Mouse (Mus musculus) hindbrain, embryonic 13.5 days (tissue): ENCODE measurements around the gene Rhox9. TPM values are rescaled to one million over a fixed set of nuclear protein-coding genes. Genes with fewer than 3 reads are reported as not detected.
"Not testable (repeated sequence)": the region's sequence is repeated elsewhere in the genome, so short reads cannot be mapped to it uniquely, and the experiment has no call there.

Experiments used
- ATAC-seq: fragments of 200-750 bp; cut with Nextera tagmentation; 2 replicates; pipeline ENCODE4 v1.8.0; 2017; ENCODE audit warnings: moderate TSS enrichment; ENCODE audit not compliant: low FRiP score
- H3K27ac ChIP-seq: fragments of 300-500 bp; sonication (generic); 2 replicates; pipeline ENCODE4 v1.5.1; 2015; ENCODE audit warnings: inconsistent platforms, mild to moderate bottlenecking, moderate library complexity
- H3K27me3 ChIP-seq: fragments of 300-500 bp; sonication (generic); 2 replicates; pipeline ENCODE4 v1.6.1; 2015; ENCODE audit warnings: mild to moderate bottlenecking, inconsistent platforms
- H3K36me3 ChIP-seq: fragments of 300-500 bp; sonication (generic); 2 replicates; pipeline ENCODE4 v1.6.1; 2015; ENCODE audit warnings: mild to moderate bottlenecking, inconsistent platforms
- H3K4me1 ChIP-seq: fragments of 300-500 bp; sonication (generic); replicated peaks from 2 replicates; pipeline ENCODE4 v1.6.1; 2015; ENCODE audit warnings: inconsistent platforms
- H3K4me2 ChIP-seq: fragments of 300-500 bp; sonication (generic); 2 replicates; pipeline ENCODE4 v1.6.1; 2015; ENCODE audit warnings: inconsistent platforms, mild to moderate bottlenecking, moderate library complexity
- H3K4me3 ChIP-seq: fragments of 300-500 bp; sonication (generic); 2 replicates; pipeline ENCODE4 v1.5.1; 2015; ENCODE audit warnings: mild to moderate bottlenecking, inconsistent platforms
- H3K9ac ChIP-seq: fragments of 300-500 bp; sonication (generic); 2 replicates; pipeline ENCODE4 v1.6.1; 2015; ENCODE audit warnings: mild to moderate bottlenecking, inconsistent platforms
- H3K9me3 ChIP-seq: fragments of 300-500 bp; sonication (generic); 2 replicates; pipeline ENCODE4 v1.6.1; 2016; ENCODE audit warnings: inconsistent platforms
- WGBS: fragments of 180-500 bp; shearing (Covaris S2); methylation state at CpG from one replicate; pipeline ENCODE4 v1.1.7; 2015; 5-methylcytosine and 5-hydroxymethylcytosine counted together
- polyA plus RNA-seq: library from polyadenylated mRNA; unstranded; fragments of >200 nt; fragmentation: Nextera tagmentation; extraction: Ambion mirVana; gene quantifications from 2 replicates; pipeline ENCODE4 v1.2.1, GENCODE M21; 2015

Rhox9 gene
- not detected in 2 replicates for polyA plus RNA-seq

DNA sequence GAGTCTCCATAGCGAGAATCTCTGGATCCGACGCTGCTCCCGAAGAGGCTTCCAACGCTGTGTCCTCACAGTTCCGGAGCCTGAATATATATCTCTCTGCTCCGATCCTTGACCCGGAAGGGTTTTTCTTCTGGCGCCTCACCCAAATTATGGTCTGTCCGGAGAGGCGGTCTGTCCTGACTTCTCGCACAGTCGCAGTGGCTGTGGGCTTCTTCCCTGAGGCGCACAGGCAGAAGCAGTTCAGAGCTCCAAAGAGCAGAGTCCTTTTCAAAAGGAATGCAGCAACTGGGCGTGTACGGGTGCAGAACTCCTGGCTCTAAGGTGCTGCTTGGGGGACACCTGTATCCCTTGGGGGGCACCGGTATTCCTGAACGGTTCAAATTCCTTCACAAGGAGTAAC, at the start of gene Rhox9:
Gene Rhox9 (minus strand): TSS at position 101 of the 400 bp plus-strand sequence.
- ATAC-seq, H3K9me3 ChIP-seq, H3K4me1 ChIP-seq, H3K9ac ChIP-seq, H3K27ac ChIP-seq, H3K36me3 ChIP-seq, H3K4me3 ChIP-seq, H3K4me2 ChIP-seq, H3K27me3 ChIP-seq: not testable (repeated sequence)
- 89% methylated on average over 10 of the region's 18 CpGs for WGBS

DNA sequence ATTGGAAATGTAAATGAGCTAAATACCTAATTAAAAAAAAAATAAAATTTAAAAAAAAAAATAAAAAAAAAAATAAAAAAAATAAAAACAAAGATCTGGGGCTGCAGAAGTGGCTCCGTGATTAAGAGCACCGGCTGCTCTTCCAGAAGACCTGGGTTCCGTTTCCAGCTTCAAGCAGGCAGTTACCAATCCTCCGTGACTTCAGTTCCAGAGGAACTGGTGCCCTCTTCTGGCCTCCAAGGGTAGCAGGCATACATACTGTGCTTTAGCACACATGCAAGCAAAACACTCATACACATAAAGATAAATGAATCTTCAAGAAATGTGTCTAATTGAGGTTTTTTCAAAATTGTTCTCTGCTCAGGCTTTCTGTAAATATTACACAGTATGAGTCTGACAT, 14.7 kb upstream of the Rhox9 start:
- Histone ChIP-seq H3K27ac (no peak overlapping the region), H3K4me2 (no peak overlapping the region), H3K27me3 (no peaks in the 10 kb centered on the region), H3K4me3 (no peak overlapping the region), H3K9ac (no peak overlapping the region), H3K4me1 (no peaks in the 10 kb centered on the region), H3K9me3 (no peaks in the 10 kb centered on the region), H3K36me3 (no peaks in the 10 kb centered on the region)
- ATAC-seq = no peak
- 65% methylated on average over 4 of the region's 4 CpGs for WGBS

DNA sequence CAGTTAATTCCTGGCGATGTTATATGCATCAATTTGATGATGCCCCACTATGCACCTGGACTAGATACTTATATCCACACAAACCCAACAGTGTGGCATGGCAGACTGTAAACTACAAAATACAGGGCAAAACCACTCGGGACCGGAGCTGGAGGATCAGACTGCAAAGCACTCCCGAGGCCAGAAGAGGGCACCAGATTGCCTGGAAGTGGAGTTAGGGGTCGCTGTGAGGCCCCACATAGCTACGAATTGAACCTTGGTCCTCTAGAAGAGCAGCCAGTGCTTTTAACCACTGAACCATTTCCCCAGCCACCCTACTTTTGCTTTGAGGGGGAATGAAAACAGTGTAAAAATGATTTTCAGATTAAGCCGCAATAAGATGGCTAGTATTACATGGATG, 7.0 kb upstream of the Rhox9 start:
- Histone ChIP-seq H3K27ac (no peak overlapping the region), H3K4me2 (no peak overlapping the region), H3K36me3 (no peaks in the 10 kb centered on the region), H3K27me3 (no peaks in the 10 kb centered on the region), H3K9me3 (no peaks in the 10 kb centered on the region), H3K4me1 (no peaks in the 10 kb centered on the region), H3K4me3 (no peak overlapping the region), H3K9ac (no peak overlapping the region)
- WGBS = 62% methylated on average over 7 of the region's 7 CpGs
- no peak for ATAC-seq

DNA sequence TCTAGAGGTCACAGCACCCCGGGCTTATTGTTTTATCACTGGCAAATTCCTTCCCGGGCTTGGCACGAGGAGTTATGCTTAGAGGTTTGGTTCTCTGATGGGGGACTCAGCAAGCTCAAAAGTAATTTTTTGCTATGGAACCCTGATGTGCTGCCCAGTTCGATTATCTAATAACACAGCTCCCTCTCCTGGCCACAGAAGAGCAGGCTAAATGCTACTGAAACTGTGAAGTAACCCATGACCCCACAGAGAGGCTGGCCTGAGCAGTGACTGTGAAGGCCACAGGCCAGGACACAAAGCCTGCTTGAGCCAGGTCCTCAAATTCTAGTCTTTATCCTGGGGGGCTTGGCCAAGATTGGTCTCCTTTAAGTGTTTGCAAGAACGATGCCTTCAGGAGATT, 2.2 kb upstream of the Rhox9 start:
- no peak for ATAC-seq
- Histone ChIP-seq H3K4me1 (no peaks in the 10 kb centered on the region), H3K4me3 (no peak overlapping the region), H3K36me3 (no peaks in the 10 kb centered on the region), H3K9ac (no peak overlapping the region), H3K4me2 (no peak overlapping the region), H3K27me3 (no peaks in the 10 kb centered on the region), H3K27ac (no peak overlapping the region), H3K9me3 (no peaks in the 10 kb centered on the region)
- WGBS = 72% methylated on average over 5 of the region's 5 CpGs

DNA sequence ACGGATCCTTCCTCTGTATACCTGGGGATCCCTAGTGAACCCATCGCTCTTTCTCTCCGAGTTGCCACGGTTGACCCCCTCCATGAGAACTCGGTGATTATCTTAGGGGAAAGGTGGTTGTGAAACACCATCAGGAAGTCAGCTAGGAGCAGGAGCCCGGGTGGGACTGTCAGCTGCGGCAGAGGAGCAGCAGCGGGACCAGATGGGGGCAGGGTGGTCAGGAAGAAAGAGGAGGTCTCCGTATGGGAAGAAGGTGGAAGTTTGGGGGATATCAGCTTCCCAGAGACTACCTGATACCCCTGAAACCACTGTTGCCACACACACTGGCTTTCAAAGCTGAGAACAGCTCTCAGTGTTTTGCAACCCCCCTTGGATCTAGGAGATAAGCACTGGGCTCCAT, 4.4 kb downstream of the Rhox9 start, which contains the start of gene Rhox7b:
Gene Rhox7b (minus strand): TSS at position 101 of the 400 bp plus-strand sequence.
- not testable (repeated sequence) for ATAC-seq, H3K4me2 ChIP-seq, H3K27ac ChIP-seq, H3K27me3 ChIP-seq, H3K9me3 ChIP-seq, H3K4me3 ChIP-seq, H3K4me1 ChIP-seq, H3K36me3 ChIP-seq, H3K9ac ChIP-seq
- 88% methylated on average over 9 of the region's 9 CpGs for WGBS

DNA sequence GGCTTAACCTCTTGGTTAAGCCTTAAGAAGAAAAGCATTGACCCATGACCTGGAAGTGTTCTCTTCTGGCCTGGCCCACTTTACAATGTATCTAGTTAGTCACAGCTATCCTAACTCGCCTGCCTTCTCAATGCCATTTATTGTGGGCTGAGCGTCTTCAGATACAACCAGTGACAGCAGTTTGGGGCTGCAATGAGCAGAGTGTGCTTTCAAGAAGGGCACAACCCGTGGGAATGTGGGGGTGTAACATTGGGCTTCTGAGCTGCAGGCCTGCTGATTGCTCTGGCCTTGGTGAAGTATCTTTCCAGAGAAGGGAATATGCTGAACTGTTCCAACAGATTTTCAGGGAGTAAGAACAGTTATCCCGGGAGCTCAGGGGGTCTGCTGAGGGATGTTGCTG, 22.7 kb downstream of the Rhox9 start, which contains the start of gene Rhox8:
Gene Rhox8 (minus strand): TSS at position 101 of the 400 bp plus-strand sequence.
- WGBS = 77% methylated on average over 4 of the region's 4 CpGs
- H3K27ac ChIP-seq = no peak within 1 kb of the TSS

DNA sequence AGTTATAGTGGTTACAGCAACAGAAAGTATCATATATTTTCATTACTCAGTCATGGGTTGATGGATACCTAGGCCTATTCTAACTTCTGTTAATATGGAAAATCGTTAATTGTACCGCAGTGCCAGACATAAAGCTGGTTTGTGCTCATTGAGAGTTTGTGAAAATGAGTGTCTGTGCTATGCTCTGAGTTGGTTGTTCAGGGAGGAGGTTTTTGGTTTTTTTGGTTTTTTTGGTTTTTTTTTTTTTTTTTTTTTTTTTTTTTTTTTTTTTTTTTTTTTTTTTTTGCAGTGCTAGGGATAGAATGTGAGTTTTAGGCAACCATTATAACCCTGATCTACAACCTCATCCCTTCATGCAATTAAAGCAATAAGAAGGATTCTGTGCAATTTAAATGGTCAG, 29.9 kb downstream of the Rhox9 start:
- no peaks in the 10 kb centered on the region for H3K27me3 ChIP-seq
- no peaks in the 10 kb centered on the region for H3K9me3 ChIP-seq
- H3K4me2 ChIP-seq = no peak overlapping the region
- 96% methylated on average over 2 of the region's 2 CpGs for WGBS
- H3K4me1 ChIP-seq = no peaks in the 10 kb centered on the region
- no peak for ATAC-seq
- H3K27ac ChIP-seq = no peak overlapping the region
- no peaks in the 10 kb centered on the region for H3K36me3 ChIP-seq
- no peak overlapping the region for H3K9ac ChIP-seq
- H3K4me3 ChIP-seq = no peak overlapping the region

More for the DNA sequence above, 22.7 kb downstream of the Rhox9 start, which contains the start of gene Rhox8:
- no peak within 1 kb of the TSS for H3K4me3 ChIP-seq
- ATAC-seq = no peak
- no peaks in the 10 kb centered on the region for H3K36me3 ChIP-seq
- no peak within 1 kb of the TSS for H3K4me2 ChIP-seq
- no peaks in the 10 kb centered on the region for H3K9me3 ChIP-seq
- H3K27me3 ChIP-seq = no peaks in the 10 kb centered on the region
- no peaks in the 10 kb centered on the region for H3K4me1 ChIP-seq
- no peak within 1 kb of the TSS for H3K9ac ChIP-seq

Other genes starting within 250 kb of the Rhox9 start
- gene Rhox3h, start 233.0 kb downstream of the Rhox9 start, polyA plus RNA-seq = not detected in 2 replicates
- gene Rhox2h, start 228.5 kb downstream of the Rhox9 start, polyA plus RNA-seq = not detected in 2 replicates
- 0.36 TPM in 1 of 2 replicates, not detected in the other for gene Rhox5, start 96.9 kb downstream of the Rhox9 start, polyA plus RNA-seq
- not detected in 2 replicates for gene Rhox6, start 74.9 kb downstream of the Rhox9 start, polyA plus RNA-seq
- gene Rhox7a, start 70.1 kb downstream of the Rhox9 start, polyA plus RNA-seq = not detected in 2 replicates
- gene Rhox8, start 22.8 kb downstream of the Rhox9 start, polyA plus RNA-seq = not detected in 2 replicates
- not detected in 2 replicates for gene Rhox7b, start 4.5 kb downstream of the Rhox9 start, polyA plus RNA-seq
- gene Btg1-ps1, start 117.0 kb upstream of the Rhox9 start, polyA plus RNA-seq = not detected in 2 replicates
- not detected in 2 replicates for gene Btg1-ps2, start 141.3 kb upstream of the Rhox9 start, polyA plus RNA-seq
- gene Rhox10, start 164.7 kb upstream of the Rhox9 start, polyA plus RNA-seq = not detected in 2 replicates
- not detected in 2 replicates for gene Rhox11, start 183.4 kb upstream of the Rhox9 start, polyA plus RNA-seq
- gene Rhox12, start 209.1 kb upstream of the Rhox9 start, polyA plus RNA-seq = not detected in 2 replicates
- not detected in 2 replicates for gene Rhox13, start 219.4 kb upstream of the Rhox9 start, polyA plus RNA-seq